Mouse (Mus musculus) ES-CJ7 (cell line): Measurements from ENCODE around the gene Tnfaip6.
A peak's percentile ranks its signal among the peaks of the same experiment; 100 is the strongest.

Experiments
- DNase-seq: peaks from one replicate; pipeline ENCODE4 v3.0.0; 2011; ENCODE audit warnings: low read depth, low spot score

Tnfaip6 gene

DNA sequence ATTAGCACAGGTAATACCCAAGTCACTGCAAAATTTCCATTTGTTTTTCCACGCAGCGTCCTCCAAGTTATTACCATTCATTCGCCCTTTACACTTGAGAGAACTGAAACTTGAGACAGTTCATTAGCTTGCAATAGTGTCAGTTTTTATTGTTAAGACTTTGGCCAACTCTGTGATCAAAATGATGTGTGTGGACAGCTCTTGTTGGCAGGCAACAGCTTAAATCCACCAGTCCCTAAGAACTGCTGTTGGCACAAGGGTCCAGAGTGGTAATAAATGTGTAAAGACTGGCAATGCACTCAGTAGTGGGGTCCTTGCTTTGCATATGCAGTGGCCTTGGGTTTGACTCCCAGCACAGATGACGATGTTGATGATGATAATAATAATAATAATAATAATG, 14.5 kb downstream of the Tnfaip6 start:
- DNase-seq: no peak

- no peak for DNase-seq
Observed at GRCm38 (mm10) chr2:52053502-52053901, 15.7 kb downstream of the Tnfaip6 start.

- peak; percentile 64 for DNase-seq
Observed at GRCm38 (mm10) chr2:52055616-52056015, 17.8 kb downstream of the Tnfaip6 start.

DNA sequence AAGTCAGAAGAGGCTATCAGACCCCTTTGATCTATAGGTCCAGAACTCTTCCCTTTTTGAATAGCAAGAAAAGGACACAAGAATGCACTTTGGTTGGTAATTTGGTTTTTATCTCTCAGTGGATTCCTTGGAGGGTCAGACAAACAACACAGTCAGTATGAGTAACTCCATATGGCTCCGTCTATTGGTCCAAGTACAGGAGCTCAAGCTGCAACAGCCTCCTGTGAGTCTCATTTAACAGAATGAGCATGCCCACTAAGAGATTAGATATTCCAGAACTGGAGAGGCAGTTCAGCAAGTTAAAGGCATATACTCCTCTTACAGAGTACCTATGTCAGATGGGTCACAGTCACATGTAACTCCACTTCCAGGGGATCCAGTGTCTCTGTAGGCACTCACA, 19.3 kb downstream of the Tnfaip6 start:
- no peak for DNase-seq

DNA sequence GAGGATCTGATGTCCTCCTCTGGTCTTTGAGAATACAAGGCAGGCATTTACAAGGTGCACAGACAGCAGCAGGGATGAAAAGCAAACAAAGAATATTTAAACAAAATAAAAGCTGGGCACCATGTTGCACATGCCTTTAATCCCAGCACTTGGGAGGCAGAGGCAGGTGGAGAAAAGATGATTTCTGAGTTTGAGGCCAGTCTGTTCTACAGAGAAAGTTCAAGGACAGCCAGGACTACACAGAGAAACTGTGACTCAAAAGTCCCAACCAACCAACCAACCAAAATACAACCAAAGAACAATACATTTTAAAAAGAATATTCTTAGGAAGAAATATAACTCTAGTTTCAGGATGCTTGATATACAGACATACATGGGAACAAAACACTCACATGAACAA, 19.9 kb downstream of the Tnfaip6 start:
- DNase-seq: no peak

DNA sequence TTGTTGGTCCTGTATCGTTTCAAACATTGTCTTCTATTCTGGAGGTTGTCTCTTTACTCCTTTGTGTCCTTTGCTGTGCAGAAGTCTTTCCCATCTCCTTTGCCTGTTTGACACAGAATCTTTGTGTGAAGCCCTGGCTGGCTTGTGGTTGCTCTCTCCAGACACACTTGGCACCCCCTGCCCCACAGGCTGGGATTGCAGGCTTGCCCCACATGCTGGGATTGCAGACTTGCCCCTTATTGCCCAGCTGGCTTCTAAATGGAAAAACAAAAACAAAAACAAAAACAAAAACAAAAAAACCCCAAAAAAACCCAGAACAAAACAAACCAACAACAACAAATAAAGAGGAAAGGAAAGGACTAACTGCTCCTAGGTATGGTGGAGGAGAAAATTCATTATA, 30.8 kb downstream of the Tnfaip6 start:
- DNase-seq: no peak

DNA sequence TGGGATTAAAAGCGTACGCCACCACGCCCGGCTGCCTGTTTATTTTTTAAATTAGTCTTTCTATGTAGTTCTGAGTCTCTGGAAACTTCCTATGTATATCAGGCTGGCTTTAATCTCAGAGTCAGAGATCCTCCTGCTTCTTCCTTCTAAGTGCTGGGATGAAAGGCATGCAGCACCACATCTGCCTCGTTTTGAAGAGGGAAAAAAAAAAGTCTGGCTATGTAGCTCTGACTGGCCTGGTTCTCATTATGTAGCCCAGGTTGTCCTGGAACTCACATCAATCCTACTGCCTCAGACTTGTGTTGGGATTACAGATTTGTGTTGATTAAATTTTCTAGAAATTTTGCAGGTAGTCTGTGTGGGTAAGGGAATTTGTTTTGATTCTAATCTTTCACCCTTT, 33.0 kb downstream of the Tnfaip6 start:
- DNase-seq: peak; percentile 59

- peak; percentile 96 for DNase-seq
Observed at GRCm38 (mm10) chr2:52071241-52071991, 33.6 kb downstream of the Tnfaip6 start.

GRCm38 (mm10) chr2:52072065-52072490, 34.3 kb downstream of the Tnfaip6 start:
- peak; percentile 99 for DNase-seq

DNA sequence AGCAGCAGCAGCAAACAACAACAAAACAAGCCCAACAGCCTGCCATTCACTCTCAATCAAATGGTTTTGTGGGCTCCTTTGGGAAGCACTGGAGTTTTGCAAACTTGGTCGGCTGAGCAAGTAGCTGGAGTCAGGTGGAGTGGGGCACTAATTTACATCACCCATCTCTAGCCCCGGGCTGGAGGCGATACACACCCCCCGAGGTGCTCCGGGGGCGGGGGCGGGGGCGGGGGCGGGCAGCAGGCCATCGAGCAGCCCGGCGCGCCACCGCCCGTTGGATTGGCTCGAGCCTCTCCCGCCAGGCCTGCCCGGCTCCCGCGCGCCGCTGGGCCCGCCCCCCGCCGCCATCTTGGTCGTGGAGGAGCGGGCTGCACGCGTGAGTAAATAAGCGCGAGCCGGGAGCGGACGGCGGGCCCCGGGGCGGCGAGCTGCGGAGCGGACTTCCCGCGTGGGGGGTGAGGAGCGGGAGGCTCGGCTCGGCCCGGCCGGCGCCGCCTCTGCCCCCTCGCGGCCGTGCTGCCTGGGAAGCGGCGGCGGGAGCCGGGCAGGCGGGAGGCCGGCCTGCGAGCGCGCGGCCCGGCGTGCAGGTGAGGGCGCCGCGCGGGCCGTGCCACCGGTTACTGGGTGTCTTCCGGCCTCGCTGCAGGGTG, 34.8 kb downstream of the Tnfaip6 start, which contains the start of gene Rif1:
Rif1 (plus strand) TSS at position 342 of the 650 bp plus-strand sequence.
- peak; percentile 89 for DNase-seq

GRCm38 (mm10) chr2:52073141-52073904, 35.5 kb downstream of the Tnfaip6 start:
- DNase-seq: no peak

GRCm38 (mm10) chr2:52078666-52079065, 40.9 kb downstream of the Tnfaip6 start:
- peak; percentile 30 for DNase-seq

- no peak for DNase-seq
Observed at GRCm38 (mm10) chr2:52084013-52084412, 46.2 kb downstream of the Tnfaip6 start.

- DNase-seq: no peak
Observed at GRCm38 (mm10) chr2:52084571-52084970, 46.8 kb downstream of the Tnfaip6 start.
